Mouse (Mus musculus): ENCODE data around the gene Mag. TPM values are rescaled to one million over a fixed set of nuclear protein-coding genes. Genes with fewer than 3 reads are reported as not detected.

The Mag gene
- total RNA-seq, 2 experiments from 2014 or later = 91.1 to 93.1 TPM

- Histone ChIP-seq H3K4me3 (no peak overlapping the region), H3K27ac (no peak overlapping the region)
- intact Hi-C loops (cut with DNase I) = no loop called here
- no peak for DNase-seq (ENCODE audit: extremely low spot score in 1 of 2, low spot score in 2 of 2)
- TF ChIP-seq CTCF (IDR thresholded peaks at IDR 0.05) = no peak
Measured at GRCm38 (mm10) chr7:30888786-30889185, 25.9 kb downstream of the Mag start.

DNA sequence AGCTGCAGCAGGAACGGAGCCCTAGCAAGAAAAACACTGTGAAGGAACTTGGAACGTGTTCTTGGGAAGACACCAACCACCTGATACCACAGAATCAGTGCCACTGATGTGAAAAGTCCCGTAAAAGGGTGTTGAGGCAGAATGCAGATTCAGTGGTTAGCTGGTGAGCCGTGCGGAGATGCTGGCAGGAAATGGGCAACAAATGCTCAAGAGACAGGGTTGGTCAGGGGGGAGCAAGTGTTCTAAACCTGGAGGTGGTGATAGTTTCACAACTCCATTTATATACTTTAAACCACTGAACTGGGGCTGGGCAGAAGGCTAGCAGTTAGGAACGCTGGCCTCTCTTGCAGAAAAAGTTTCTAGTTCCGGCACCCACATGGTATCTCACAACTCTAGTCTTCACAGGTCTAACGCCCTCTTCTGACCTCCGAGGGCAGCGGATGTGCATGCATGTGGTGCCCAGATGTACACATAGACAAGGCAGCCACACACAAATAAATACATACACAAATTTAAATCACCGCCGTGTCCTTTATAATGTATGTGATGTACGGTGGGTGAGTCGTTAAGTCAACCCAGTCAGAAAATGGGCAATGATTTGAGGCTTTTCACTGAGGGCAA lies 27.0 kb downstream of the Mag start:
- H3K27ac ChIP-seq = no peak overlapping the region
- H3K4me3 ChIP-seq = no peak overlapping the region
- no peak for DNase-seq (ENCODE audit: extremely low spot score in 1 of 2, low spot score in 2 of 2)
- TF ChIP-seq CTCF (IDR thresholded peaks at IDR 0.05) = no peak
- intact Hi-C loops (cut with DNase I) = no loop called here

GRCm38 (mm10) chr7:30886852-30887251 lies 27.8 kb downstream of the Mag start:
- H3K27ac ChIP-seq = no peak overlapping the region
- TF ChIP-seq CTCF (IDR thresholded peaks at IDR 0.05) = no peak
- intact Hi-C loops (cut with DNase I) = no loop called here
- DNase-seq (ENCODE audit: extremely low spot score in 1 of 2, low spot score in 2 of 2) = no peak
- no peak overlapping the region for H3K4me3 ChIP-seq

DNA sequence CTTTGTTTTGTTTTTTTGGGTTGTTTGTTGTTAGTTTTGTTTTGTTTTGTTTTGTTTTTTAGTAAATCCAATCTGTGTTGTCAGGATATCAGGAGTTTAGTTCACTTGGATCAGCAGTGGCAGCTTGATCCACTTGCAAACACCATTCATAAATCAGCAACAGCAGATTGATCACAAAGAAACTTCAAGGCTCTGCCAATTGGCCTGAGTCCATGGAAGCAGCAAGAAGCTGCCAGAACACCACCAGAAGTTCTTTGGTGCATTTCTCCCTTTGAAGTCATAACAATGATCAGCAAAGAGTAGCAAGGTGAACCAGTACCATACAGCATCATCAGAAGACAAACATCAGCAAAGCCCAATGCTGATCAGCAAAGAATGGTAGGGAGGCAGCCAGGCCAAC lies 30.6 kb downstream of the Mag start:
- intact Hi-C loops (cut with DNase I) = no loop called here
- TF ChIP-seq CTCF (IDR thresholded peaks at IDR 0.05) = no peak
- Histone ChIP-seq H3K27ac (no peak overlapping the region), H3K4me3 (no peak overlapping the region)
- DNase-seq (ENCODE audit: extremely low spot score in 1 of 2, low spot score in 2 of 2) = no peak

DNA sequence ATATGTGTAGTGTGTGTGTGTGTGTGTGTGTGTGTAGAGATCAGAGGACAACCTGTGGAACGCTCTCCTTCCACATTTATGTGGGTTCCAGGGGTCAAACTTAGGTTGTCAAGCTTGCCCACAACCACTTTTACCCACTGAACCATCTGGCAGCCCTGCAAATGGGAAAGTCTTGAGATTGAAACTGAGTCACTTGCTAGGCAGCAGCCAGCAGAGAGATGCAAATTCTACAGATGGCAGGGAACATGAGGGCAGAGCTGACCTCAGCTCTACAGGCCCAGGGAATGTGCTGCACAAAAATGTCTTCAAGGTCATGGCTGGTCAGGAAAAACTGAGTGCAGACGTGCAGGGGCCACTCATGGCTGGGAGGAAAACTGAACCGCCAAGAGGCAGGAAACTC lies 33.3 kb downstream of the Mag start:
- intact Hi-C loops (cut with DNase I) = no loop called here
- no peak for DNase-seq (ENCODE audit: extremely low spot score in 1 of 2, low spot score in 2 of 2)
- Histone ChIP-seq H3K27ac (no peak overlapping the region), H3K4me3 (no peak overlapping the region)
- TF ChIP-seq CTCF (IDR thresholded peaks at IDR 0.05) = no peak

DNA sequence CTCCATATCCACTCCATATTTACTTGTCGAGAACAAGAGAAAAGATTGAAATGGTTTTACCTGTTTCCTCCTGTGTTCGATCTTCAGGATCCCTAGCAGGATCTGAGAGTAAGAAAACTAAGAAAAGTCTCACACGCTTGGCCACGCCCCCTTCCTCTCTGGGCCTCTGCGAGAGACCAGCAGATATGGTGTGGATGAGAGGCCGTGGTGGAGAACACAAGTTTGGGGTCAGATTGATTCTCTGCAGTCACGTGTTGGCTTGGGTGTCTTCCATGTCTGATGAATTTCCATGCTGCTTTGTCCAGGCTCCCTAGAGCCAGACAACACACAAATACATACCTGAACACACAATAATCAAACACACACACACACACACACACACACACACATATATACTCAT lies 34.5 kb downstream of the Mag start, which contains the start of gene Cd22:
Cd22 (minus strand) TSS at position 167 of the 400 bp plus-strand sequence.
- Histone ChIP-seq H3K4me3 (no peak within 1 kb of the TSS), H3K27ac (no peak within 1 kb of the TSS)
- intact Hi-C loops (cut with DNase I) = no loop called here
- TF ChIP-seq CTCF (IDR thresholded peaks at IDR 0.05) = no peak
- no peak for DNase-seq (ENCODE audit: extremely low spot score in 1 of 2, low spot score in 2 of 2)

GRCm38 (mm10) chr7:30878950-30879349 lies 35.7 kb downstream of the Mag start:
- intact Hi-C loops (cut with DNase I) = no loop called here
- no peak for DNase-seq (ENCODE audit: extremely low spot score in 1 of 2, low spot score in 2 of 2)
- Histone ChIP-seq H3K27ac (no peak overlapping the region), H3K4me3 (no peak overlapping the region)
- no peak for TF ChIP-seq CTCF (IDR thresholded peaks at IDR 0.05)

GRCm38 (mm10) chr7:30873083-30873482 lies 41.6 kb downstream of the Mag start:
- DNase-seq (ENCODE audit: extremely low spot score in 1 of 2, low spot score in 2 of 2) = peak; percentile 54 to 68
- peak; percentile 78 for TF ChIP-seq CTCF (IDR thresholded peaks at IDR 0.05)
- Histone ChIP-seq H3K4me3 (no peak overlapping the region), H3K27ac (no peak overlapping the region)
- intact Hi-C loops (cut with DNase I) = loop anchor here (2.0 to 5.0 kb wide), 4 partner anchors 32 to 224 kb away; partner anchors contain the start of gene Fxyd3

- no peak for TF ChIP-seq CTCF (IDR thresholded peaks at IDR 0.05)
- H3K4me3 ChIP-seq = no peak overlapping the region
- intact Hi-C loops (cut with DNase I) = loop anchor here (5.0 kb wide), 1 partner anchor 276 kb away; the partner anchor contains the start of gene Kmt2b
- DNase-seq (ENCODE audit: extremely low spot score in 1 of 2, low spot score in 2 of 2) = no peak
- H3K27ac ChIP-seq = no peak overlapping the region
Measured at GRCm38 (mm10) chr7:30863386-30863785, 51.3 kb downstream of the Mag start.

DNA sequence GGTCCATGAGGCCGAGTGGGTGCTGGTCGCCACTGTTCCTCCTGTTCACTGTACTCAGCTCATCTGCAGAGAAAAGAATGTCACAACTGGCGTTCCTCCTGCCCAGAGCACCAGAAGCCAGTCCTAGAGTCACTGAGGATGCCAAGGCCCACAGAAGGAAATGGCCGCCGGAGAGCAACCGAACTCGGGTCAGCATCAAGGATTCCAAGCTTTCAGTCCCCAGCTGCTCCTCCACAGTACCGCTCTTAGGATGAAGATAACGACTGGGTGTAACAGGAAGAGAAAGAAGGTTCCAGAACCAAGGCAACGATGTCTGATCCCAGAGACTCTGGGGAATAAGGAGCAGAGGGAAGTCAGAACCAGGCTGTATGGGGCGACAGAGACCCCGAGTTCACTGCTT lies 53.2 kb downstream of the Mag start, which contains the start of gene Ffar1:
Ffar1 (minus strand) TSS at position 101 of the 400 bp plus-strand sequence.
- no peak for TF ChIP-seq CTCF (IDR thresholded peaks at IDR 0.05)
- Histone ChIP-seq H3K27ac (no peak within 1 kb of the TSS), H3K4me3 (no peak within 1 kb of the TSS)
- no peak for DNase-seq (ENCODE audit: extremely low spot score in 1 of 2, low spot score in 2 of 2)
- intact Hi-C loops (cut with DNase I) = loop anchor here (2.0 to 5.0 kb wide), 2 partner anchors 133 to 274 kb away; partner anchors contain the start of genes Kmt2b and Tmem147

- Histone ChIP-seq H3K4me3 (no peak overlapping the region), H3K27ac (no peak overlapping the region)
- intact Hi-C loops (cut with DNase I) = loop anchor here (2.0 to 5.0 kb wide), 4 partner anchors 63 to 273 kb away; partner anchors contain the start of genes Kmt2b and Tmem147
- peak; percentile 43 to 60 for DNase-seq (ENCODE audit: extremely low spot score in 1 of 2, low spot score in 2 of 2)
- TF ChIP-seq CTCF (IDR thresholded peaks at IDR 0.05) = peak; percentile 69
Measured at GRCm38 (mm10) chr7:30859635-30860402, 54.9 kb downstream of the Mag start.

- intact Hi-C loops (cut with DNase I) = loop anchor here (5.0 kb wide), 2 partner anchors 62 to 192 kb away; no protein-coding TSS in a partner anchor
- H3K4me3 ChIP-seq = no peak overlapping the region
- DNase-seq (ENCODE audit: extremely low spot score in 1 of 2, low spot score in 2 of 2) = peak; percentile 70 to 75
- H3K27ac ChIP-seq = no peak overlapping the region
- peak; percentile 84 for TF ChIP-seq CTCF (IDR thresholded peaks at IDR 0.05)
Measured at GRCm38 (mm10) chr7:30859290-30859634, 55.4 kb downstream of the Mag start.
